Mouse (Mus musculus) hindbrain, embryonic 16.5 days (tissue): ENCODE measurements at regions not wholly inside any gene's neighbourhood (a gene's known extent, or its start where the extent isn't known, plus 50 kb on each side); places are given as distances from the start of the nearest gene placed in this dataset.

Experiments
- ATAC-seq: fragments of 200-750 bp; cut with Nextera tagmentation; 2 replicates; pipeline ENCODE4 v1.8.0; 2017; ENCODE audit warnings: moderate TSS enrichment, moderate library complexity
- H3K27ac ChIP-seq: fragments of 300-500 bp; sonication (generic); 2 replicates; pipeline ENCODE4 v1.5.1; 2014; ENCODE audit warnings: low read depth, mild to moderate bottlenecking, control low read depth, low read length, moderate library complexity
- H3K27me3 ChIP-seq: fragments of 300-500 bp; sonication (generic); replicated peaks from 2 replicates; pipeline ENCODE4 v1.6.1; 2014; ENCODE audit warnings: low read length; ENCODE audit not compliant: control insufficient read depth, insufficient read depth
- H3K36me3 ChIP-seq: fragments of 300-500 bp; sonication (generic); 2 replicates; pipeline ENCODE4 v1.6.1; 2014; ENCODE audit warnings: mild to moderate bottlenecking, low read length, moderate library complexity, mixed read lengths; ENCODE audit not compliant: control insufficient read depth, insufficient read depth
- H3K4me1 ChIP-seq: fragments of 300-500 bp; sonication (generic); 2 replicates; pipeline ENCODE4 v1.6.1; 2014; ENCODE audit warnings: low read depth, low read length; ENCODE audit not compliant: control insufficient read depth, insufficient read depth
- H3K4me2 ChIP-seq: fragments of 300-500 bp; sonication (generic); 2 replicates; pipeline ENCODE4 v1.6.1; 2014; ENCODE audit warnings: mild to moderate bottlenecking, low read length, control low read depth, moderate library complexity
- H3K4me3 ChIP-seq: fragments of 300-500 bp; sonication (generic); 2 replicates; pipeline ENCODE4 v1.5.1; 2014; ENCODE audit warnings: mild to moderate bottlenecking, low read length, control low read depth, moderate library complexity
- H3K9ac ChIP-seq: fragments of 300-500 bp; sonication (generic); 2 replicates; pipeline ENCODE4 v1.6.1; 2014; ENCODE audit warnings: low read depth, mild to moderate bottlenecking, control low read depth, low read length, moderate library complexity
- H3K9me3 ChIP-seq: fragments of 300-500 bp; sonication (generic); 2 replicates; pipeline ENCODE4 v1.6.1; 2014; ENCODE audit warnings: mild to moderate bottlenecking, low read length, moderate library complexity; ENCODE audit not compliant: control insufficient read depth
- WGBS: fragments of 180-500 bp; shearing (Covaris S2); extraction: QIAGEN DNeasy Blood & Tissue Kit; methylation state at CpG from one replicate; pipeline ENCODE4 v1.1.7; 2014; 5-methylcytosine and 5-hydroxymethylcytosine counted together

- Histone ChIP-seq H3K36me3 (no peaks in the 10 kb centered on the region), H3K4me1 (no peaks in the 10 kb centered on the region), H3K4me3 (no peak overlapping the region), H3K27me3 (no peaks in the 10 kb centered on the region), H3K27ac (no peak overlapping the region), H3K9ac (no peak overlapping the region), H3K4me2 (no peak overlapping the region), H3K9me3 (no peaks in the 10 kb centered on the region)
- WGBS = 75% methylated on average over 2 of the region's 2 CpGs
- ATAC-seq = no peak
Observed at GRCm38 (mm10) chr14:9492228-9492627, 826.2 kb upstream of the 4930452B06Rik start.

GRCm38 (mm10) chr14:9488585-9488984, 822.5 kb upstream of the 4930452B06Rik start:
- no peak for ATAC-seq
- Histone ChIP-seq H3K9me3 (no peaks in the 10 kb centered on the region), H3K4me2 (no peak overlapping the region), H3K27me3 (no peaks in the 10 kb centered on the region), H3K9ac (no peak overlapping the region), H3K36me3 (no peaks in the 10 kb centered on the region), H3K4me1 (no peaks in the 10 kb centered on the region), H3K27ac (no peak overlapping the region), H3K4me3 (no peak overlapping the region)
- WGBS = 66% methylated on average over 1 of the region's 1 CpGs

- no peaks in the 10 kb centered on the region for H3K27me3 ChIP-seq
- H3K9me3 ChIP-seq = no peaks in the 10 kb centered on the region
- ATAC-seq = no peak
- no peaks in the 10 kb centered on the region for H3K36me3 ChIP-seq
- no peaks in the 10 kb centered on the region for H3K4me1 ChIP-seq
- H3K27ac ChIP-seq = no peak overlapping the region
- H3K9ac ChIP-seq = no peak overlapping the region
- H3K4me2 ChIP-seq = no peak overlapping the region
- H3K4me3 ChIP-seq = no peak overlapping the region
Observed at GRCm38 (mm10) chr14:9478981-9479380, 812.9 kb upstream of the 4930452B06Rik start.

- no peak overlapping the region for H3K27ac ChIP-seq
- no peaks in the 10 kb centered on the region for H3K36me3 ChIP-seq
- H3K9ac ChIP-seq = no peak overlapping the region
- 57% methylated on average over 7 of the region's 7 CpGs for WGBS
- no peaks in the 10 kb centered on the region for H3K4me1 ChIP-seq
- H3K27me3 ChIP-seq = no peaks in the 10 kb centered on the region
- no peak overlapping the region for H3K4me2 ChIP-seq
- no peak overlapping the region for H3K4me3 ChIP-seq
- no peak for ATAC-seq
- H3K9me3 ChIP-seq = no peaks in the 10 kb centered on the region
Observed at GRCm38 (mm10) chr14:9475169-9475568, 809.1 kb upstream of the 4930452B06Rik start.

GRCm38 (mm10) chr14:9469686-9470085, 803.6 kb upstream of the 4930452B06Rik start:
- H3K9ac ChIP-seq = no peak overlapping the region
- no peaks in the 10 kb centered on the region for H3K27me3 ChIP-seq
- ATAC-seq = no peak
- no peak overlapping the region for H3K4me2 ChIP-seq
- no peaks in the 10 kb centered on the region for H3K9me3 ChIP-seq
- H3K4me3 ChIP-seq = no peak overlapping the region
- H3K36me3 ChIP-seq = no peaks in the 10 kb centered on the region
- no peaks in the 10 kb centered on the region for H3K4me1 ChIP-seq
- H3K27ac ChIP-seq = no peak overlapping the region

GRCm38 (mm10) chr14:9468654-9469053, 802.6 kb upstream of the 4930452B06Rik start:
- WGBS = 74% methylated on average over 3 of the region's 3 CpGs
- Histone ChIP-seq H3K9ac (no peak overlapping the region), H3K36me3 (no peaks in the 10 kb centered on the region), H3K27me3 (no peaks in the 10 kb centered on the region), H3K4me3 (no peak overlapping the region), H3K27ac (no peak overlapping the region), H3K9me3 (no peaks in the 10 kb centered on the region), H3K4me1 (no peaks in the 10 kb centered on the region), H3K4me2 (no peak overlapping the region)
- no peak for ATAC-seq

- 60% methylated on average over 7 of the region's 7 CpGs for WGBS
Observed at GRCm38 (mm10) chr14:9467690-9468458, 801.8 kb upstream of the 4930452B06Rik start.

GRCm38 (mm10) chr14:9460006-9460405, 794.0 kb upstream of the 4930452B06Rik start:
- Histone ChIP-seq H3K4me1 (no peaks in the 10 kb centered on the region), H3K9ac (no peak overlapping the region), H3K36me3 (no peaks in the 10 kb centered on the region), H3K27me3 (no peaks in the 10 kb centered on the region), H3K4me3 (no peak overlapping the region), H3K27ac (no peak overlapping the region), H3K9me3 (no peaks in the 10 kb centered on the region), H3K4me2 (no peak overlapping the region)
- no peak for ATAC-seq
- 77% methylated on average over 3 of the region's 3 CpGs for WGBS

More at GRCm38 (mm10) chr14:9467690-9468458, 801.8 kb upstream of the 4930452B06Rik start:
- Histone ChIP-seq H3K4me1 (no peaks in the 10 kb centered on the region), H3K27me3 (no peaks in the 10 kb centered on the region), H3K4me2 (no peak overlapping the region), H3K27ac (no peak overlapping the region), H3K9ac (no peak overlapping the region), H3K4me3 (no peak overlapping the region), H3K9me3 (no peaks in the 10 kb centered on the region), H3K36me3 (no peaks in the 10 kb centered on the region)
- ATAC-seq = 0 out of 2 replicates have a peak, but pooled peaks have one; percentile 34

- no peak overlapping the region for H3K4me2 ChIP-seq
- ATAC-seq = no peak
- H3K9me3 ChIP-seq = no peaks in the 10 kb centered on the region
- no peak overlapping the region for H3K4me3 ChIP-seq
- 84% methylated on average over 2 of the region's 2 CpGs for WGBS
- H3K36me3 ChIP-seq = no peaks in the 10 kb centered on the region
- H3K4me1 ChIP-seq = no peaks in the 10 kb centered on the region
- no peak overlapping the region for H3K27ac ChIP-seq
- no peak overlapping the region for H3K9ac ChIP-seq
- H3K27me3 ChIP-seq = no peaks in the 10 kb centered on the region
Observed at GRCm38 (mm10) chr14:9458856-9459255, 792.8 kb upstream of the 4930452B06Rik start.
